Mouse (Mus musculus): Measurements from ENCODE around the gene Tmed9.
"Not testable (repeated sequence)": the region's sequence is repeated elsewhere in the genome, so short reads cannot be mapped to it uniquely, and the experiment has no call there.

Gene Tmed9

GRCm38 (mm10) chr13:55567001-55567400 is 6.5 kb upstream of the Tmed9 start:
- in situ Hi-C loops (cut with MboI, MseI) = no loop called here

GRCm38 (mm10) chr13:55567949-55568348 is 5.6 kb upstream of the Tmed9 start:
- in situ Hi-C loops (cut with MboI, MseI) = no loop called here

GRCm38 (mm10) chr13:55568524-55568923 is 5.0 kb upstream of the Tmed9 start:
- in situ Hi-C loops (cut with MboI, MseI) = not testable (repeated sequence)

- in situ Hi-C loops (cut with MboI, MseI) = no loop called here
These were observed 3.7 kb upstream of the Tmed9 start for GRCm38 (mm10) chr13:55569726-55570285.

- in situ Hi-C loops (cut with MboI, MseI) = no loop called here
These were observed 3.1 kb upstream of the Tmed9 start for GRCm38 (mm10) chr13:55570286-55570973.

GRCm38 (mm10) chr13:55571027-55571751 is 2.3 kb upstream of the Tmed9 start, which contains the start of gene Fam193b:
Gene Fam193b (minus strand): TSS chr13:55571120.
- in situ Hi-C loops (cut with MboI, MseI) = no loop called here

- in situ Hi-C loops (cut with MboI, MseI) = no loop called here
These were observed 1.6 kb upstream of the Tmed9 start for GRCm38 (mm10) chr13:55571977-55572376.

- in situ Hi-C loops (cut with MboI, MseI) = no loop called here
These were observed 789 bp downstream of the Tmed9 start for GRCm38 (mm10) chr13:55574321-55574720.

GRCm38 (mm10) chr13:55575932-55576331 is 2.4 kb downstream of the Tmed9 start:
- in situ Hi-C loops (cut with MboI, MseI) = no loop called here

- in situ Hi-C loops (cut with MboI, MseI) = not testable (repeated sequence)
These were observed 3.3 kb downstream of the Tmed9 start for GRCm38 (mm10) chr13:55576872-55577271.

GRCm38 (mm10) chr13:55578086-55578485 is 4.6 kb downstream of the Tmed9 start:
- in situ Hi-C loops (cut with MboI, MseI) = no loop called here

- in situ Hi-C loops (cut with MboI, MseI) = no loop called here
These were observed 18.5 kb downstream of the Tmed9 start for GRCm38 (mm10) chr13:55591961-55592490.

- in situ Hi-C loops (cut with MboI, MseI) = no loop called here
These were observed 19.2 kb downstream of the Tmed9 start for GRCm38 (mm10) chr13:55592512-55593253.

GRCm38 (mm10) chr13:55593254-55593747 is 19.8 kb downstream of the Tmed9 start:
- in situ Hi-C loops (cut with MboI, MseI) = no loop called here

- in situ Hi-C loops (cut with MboI, MseI) = no loop called here
These were observed 21.8 kb downstream of the Tmed9 start for GRCm38 (mm10) chr13:55595375-55595774.

- in situ Hi-C loops (cut with MboI, MseI) = no loop called here
These were observed 23.3 kb downstream of the Tmed9 start for GRCm38 (mm10) chr13:55596802-55597201.

GRCm38 (mm10) chr13:55599566-55600540 is 26.3 kb downstream of the Tmed9 start, which contains the start of gene B4galt7:
Gene B4galt7 (plus strand): TSS chr13:55599896.
- in situ Hi-C loops (cut with MboI, MseI) = loop anchor here in 1 of 2 experiments (5.0 kb wide), 1 partner anchor 37 kb away; the partner anchor contains the start of gene Ddx46

GRCm38 (mm10) chr13:55600657-55601056 is 27.1 kb downstream of the Tmed9 start:
- in situ Hi-C loops (cut with MboI, MseI) = loop anchor here in 1 of 2 experiments (5.0 kb wide), 1 partner anchor 37 kb away; the partner anchor contains the start of gene Ddx46

GRCm38 (mm10) chr13:55601611-55602010 is 28.1 kb downstream of the Tmed9 start:
- in situ Hi-C loops (cut with MboI, MseI) = loop anchor here in 1 of 2 experiments (5.0 kb wide), 1 partner anchor 36 kb away; the partner anchor contains the start of gene Ddx46

- in situ Hi-C loops (cut with MboI, MseI) = loop anchor here in 1 of 2 experiments (5.0 kb wide), 1 partner anchor 33 kb away; the partner anchor contains the start of gene Ddx46
These were observed 31.1 kb downstream of the Tmed9 start for GRCm38 (mm10) chr13:55604606-55605005.
